Mouse (Mus musculus): ENCODE data around the gene Krt28.
A peak's percentile ranks its signal among the peaks of the same experiment; 100 is the strongest.

Krt28 gene

DNA sequence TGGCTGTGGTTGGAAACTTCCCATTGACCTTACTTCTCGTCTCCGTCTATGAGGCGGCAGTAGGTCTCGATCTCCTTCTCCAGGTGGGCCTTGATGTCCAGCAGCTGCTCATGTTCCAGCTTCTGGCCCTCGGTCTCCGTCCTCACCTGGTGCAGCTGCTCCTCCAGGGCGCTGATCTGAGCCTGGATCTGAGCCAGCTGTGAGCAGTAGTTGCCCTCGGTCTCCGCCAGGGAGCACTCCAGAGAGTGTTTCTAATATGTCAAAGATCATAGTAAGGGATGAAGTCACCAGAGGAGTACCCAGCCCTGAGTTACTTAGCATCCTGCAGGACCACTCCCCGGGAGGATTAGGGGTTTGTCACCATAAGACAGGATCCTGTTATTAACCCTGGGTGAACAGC lies 7.9 kb downstream of the Krt28 start:
- DNase-seq (ENCODE audit: low read depth, low spot score), result peak; percentile 52

DNA sequence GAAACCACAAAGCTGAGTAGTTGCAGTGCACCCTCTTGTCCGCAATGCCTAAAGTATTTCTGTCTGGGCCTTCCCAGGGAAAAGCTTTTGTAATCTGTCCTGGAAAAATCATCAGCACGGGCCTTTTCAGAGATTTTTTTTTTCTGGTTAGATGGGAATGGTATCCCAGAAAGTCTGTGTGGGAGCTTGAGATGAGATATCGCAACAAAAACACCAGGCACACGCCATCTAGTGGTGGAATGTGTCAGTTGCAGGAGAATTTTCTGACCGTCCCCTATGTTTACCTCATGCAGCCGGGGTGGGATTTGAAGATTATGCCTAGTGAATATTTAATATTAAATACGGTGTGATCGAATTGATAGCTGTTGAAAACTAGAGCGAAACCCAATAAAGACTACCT lies 10.3 kb downstream of the Krt28 start:
- DNase-seq (ENCODE audit: low read depth, low spot score), result peak; percentile 74

DNA sequence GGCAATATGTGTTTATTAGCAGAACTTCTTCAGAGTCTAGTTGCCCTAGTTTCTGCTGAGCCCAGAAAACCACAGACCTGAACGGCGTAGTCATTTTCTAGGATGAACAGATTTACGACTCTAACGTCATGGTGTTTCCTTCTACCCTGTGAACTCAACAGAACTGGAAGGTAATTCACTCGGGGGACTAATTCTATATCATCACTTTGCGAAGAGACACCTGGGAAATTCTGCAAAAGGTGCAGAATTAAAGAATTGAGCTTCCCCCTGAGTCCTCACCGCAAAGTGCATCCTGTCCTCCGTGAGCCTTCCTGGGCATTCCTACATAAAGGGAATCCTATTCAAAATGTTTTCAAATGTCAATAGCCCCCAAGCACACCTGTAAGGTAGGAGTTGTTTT lies 13.3 kb downstream of the Krt28 start:
- no peak for DNase-seq (ENCODE audit: low read depth, low spot score)

DNA sequence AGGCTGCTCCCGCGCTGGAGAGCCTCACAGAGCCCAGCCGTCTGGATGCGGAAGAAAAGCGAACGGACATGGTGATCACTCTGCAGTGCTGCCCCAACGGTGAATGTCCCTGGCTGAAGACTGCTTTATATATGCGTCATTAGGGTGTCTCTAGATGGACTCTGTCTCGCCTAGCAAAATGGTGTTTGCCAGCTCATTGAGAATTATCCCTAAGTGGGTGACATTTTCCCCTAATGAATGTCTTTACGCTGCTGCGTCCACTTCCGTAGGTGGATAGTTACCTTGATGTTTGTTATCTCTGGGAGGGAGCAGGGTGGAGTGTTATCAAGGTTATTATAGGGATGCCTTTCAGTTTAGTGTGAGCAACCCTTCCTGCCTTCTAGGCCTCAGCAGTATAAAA lies 23.7 kb downstream of the Krt28 start, which contains the start of gene Krt27:
Gene Krt27 (minus strand): TSS at position 101 of the 400 bp plus-strand sequence.
- DNase-seq (ENCODE audit: low read depth, low spot score), result no peak

DNA sequence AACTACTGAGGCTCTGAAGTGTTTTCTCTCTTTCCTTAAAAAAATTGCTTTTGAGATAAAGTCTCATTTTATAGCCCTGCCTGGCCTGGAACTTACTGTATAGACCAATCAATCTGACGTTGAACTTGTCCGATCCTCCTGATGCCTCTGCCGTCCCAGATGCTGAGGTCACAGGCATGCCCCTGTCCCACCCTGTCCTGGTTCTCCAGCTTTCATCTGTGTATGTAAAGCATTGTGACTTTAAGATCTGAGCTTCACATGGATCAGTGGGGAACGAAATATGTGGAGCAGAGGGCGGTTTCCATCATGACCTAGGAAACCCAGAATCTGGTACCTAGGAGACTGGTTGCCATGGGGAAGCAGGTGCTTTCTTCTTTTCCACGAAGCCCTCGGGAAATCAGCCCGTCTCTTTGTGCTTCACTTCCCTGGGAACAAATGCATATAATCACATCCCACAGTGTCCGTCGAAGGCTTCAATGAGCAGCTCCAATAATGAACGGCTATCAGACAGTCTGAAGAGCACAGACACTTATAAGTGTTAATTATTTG lies 35.3 kb downstream of the Krt28 start:
- DNase-seq (ENCODE audit: low read depth, low spot score), result no peak

DNA sequence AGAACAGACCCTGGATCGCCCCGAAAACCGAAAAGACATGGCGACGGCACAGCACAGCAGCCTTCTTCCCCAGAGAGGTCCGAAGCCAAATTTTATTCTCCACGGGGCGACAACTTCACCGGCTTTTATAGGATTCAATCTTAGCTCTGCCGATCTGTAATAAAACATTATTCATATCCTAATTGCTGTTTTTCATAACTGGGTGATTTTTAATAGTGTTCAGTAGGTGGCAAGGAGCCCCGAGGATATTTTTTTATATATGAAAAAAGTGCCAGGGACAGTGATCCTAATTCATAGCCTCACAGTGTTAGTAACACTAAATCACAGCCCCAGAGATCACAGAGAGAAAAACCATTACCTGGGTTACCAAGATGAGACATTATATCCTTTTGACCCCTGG lies 36.8 kb downstream of the Krt28 start, which contains the start of gene Krt26:
Gene Krt26 (minus strand): TSS at position 101 of the 400 bp plus-strand sequence.
- DNase-seq (ENCODE audit: low read depth, low spot score), result no peak

DNA sequence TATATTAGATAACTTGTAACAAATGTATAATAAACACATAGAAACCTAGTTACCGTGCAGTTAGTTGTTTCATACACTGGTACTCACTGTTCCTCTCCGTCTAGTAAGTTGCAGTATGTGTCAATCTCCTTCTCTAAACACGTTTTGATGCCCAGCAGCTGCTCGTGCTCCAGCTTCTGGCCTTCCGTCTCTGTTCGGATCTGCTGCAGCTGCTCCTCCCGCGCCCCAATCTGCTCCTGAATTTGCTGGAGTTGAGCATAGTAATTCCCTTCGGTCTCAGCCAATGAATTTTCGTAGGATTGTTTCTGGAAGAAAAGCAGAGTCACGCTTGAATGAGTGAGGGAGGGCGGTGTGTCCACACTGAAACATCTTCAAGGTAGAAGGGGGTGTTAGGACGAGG lies 41.3 kb downstream of the Krt28 start:
- no peak for DNase-seq (ENCODE audit: low read depth, low spot score)

DNA sequence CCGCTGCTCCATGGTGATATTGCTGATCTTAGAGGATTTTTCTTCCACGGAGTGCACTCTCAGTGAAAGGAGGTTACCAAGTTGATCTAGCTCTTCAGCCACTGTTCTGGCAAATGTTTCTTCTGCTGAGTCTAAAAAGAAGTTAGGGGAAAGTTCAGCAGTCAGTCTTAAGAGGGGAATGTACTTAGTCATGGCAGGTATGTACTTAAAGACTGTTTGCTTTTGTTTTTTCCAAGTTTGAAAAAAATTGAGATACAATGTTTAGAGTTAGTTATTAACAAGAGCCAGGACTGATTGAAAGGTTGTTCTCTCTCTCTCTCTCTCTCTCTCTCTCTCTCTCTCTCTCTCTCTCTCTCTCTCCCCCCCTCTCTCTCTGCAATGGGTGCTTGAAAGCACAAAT lies 45.0 kb downstream of the Krt28 start:
- no peak for DNase-seq (ENCODE audit: low read depth, low spot score)

DNA sequence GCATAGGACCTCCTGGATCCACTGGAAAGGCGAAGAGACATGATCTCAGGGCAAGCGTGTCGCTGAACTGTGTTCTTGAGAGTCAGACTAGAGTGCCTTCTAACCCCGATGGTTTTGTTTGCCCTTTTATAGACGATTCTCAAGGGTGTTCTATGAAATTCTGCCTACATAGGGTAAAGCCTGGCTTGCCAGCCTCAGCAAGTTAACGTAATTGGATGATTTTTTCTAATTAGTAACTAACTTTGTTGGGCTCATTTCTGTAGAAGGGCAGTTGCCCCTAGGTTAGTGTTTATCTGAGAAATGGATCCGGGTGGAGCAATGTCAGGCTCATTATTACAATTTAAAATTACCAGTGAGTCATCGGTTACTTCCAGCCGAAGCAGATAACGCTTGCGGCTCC lies 51.9 kb downstream of the Krt28 start, which contains the start of gene Krt25:
Gene Krt25 (minus strand): TSS at position 101 of the 400 bp plus-strand sequence.
- no peak for DNase-seq (ENCODE audit: low read depth, low spot score)

DNA sequence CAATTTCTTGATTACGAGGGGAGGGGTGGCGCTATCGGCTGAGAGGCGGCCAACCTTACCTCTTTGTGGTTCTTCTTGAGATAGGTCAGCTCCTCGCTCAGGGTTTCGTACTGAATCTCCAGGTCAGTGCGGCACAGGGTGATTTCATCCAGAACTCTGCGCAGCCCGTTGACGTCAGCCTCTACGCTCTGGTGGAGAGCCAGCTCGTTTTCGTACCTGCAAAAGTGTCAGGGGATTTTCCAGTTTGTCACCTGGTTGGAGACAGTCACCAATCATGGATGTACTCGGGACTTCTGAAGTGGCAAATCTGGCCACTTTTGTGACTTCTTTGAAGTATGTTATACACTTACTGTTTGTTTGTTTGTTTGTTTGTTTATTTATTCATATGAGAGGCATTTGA lies 53.6 kb downstream of the Krt28 start:
- DNase-seq (ENCODE audit: low read depth, low spot score), result no peak

DNA sequence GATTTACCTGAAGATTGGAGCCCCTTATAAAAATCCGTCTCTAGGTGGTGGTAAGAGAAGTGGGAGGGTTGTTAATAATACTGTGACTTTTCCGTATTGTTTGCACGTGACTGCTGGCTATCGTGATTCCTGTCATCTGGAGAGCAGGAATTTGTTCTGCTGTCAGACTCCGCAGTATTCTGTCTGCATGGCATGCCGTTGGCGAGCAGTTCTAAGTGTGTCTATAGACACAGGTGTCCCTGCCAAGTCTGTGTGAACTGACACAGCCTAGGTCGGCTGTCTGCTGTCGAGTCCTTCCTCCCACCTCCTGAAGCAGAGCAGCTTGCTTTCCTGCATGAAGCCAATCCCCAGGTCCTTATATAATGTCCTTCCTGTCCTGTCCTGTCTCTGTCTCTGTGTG lies 55.6 kb downstream of the Krt28 start:
- no peak for DNase-seq (ENCODE audit: low read depth, low spot score)

DNA sequence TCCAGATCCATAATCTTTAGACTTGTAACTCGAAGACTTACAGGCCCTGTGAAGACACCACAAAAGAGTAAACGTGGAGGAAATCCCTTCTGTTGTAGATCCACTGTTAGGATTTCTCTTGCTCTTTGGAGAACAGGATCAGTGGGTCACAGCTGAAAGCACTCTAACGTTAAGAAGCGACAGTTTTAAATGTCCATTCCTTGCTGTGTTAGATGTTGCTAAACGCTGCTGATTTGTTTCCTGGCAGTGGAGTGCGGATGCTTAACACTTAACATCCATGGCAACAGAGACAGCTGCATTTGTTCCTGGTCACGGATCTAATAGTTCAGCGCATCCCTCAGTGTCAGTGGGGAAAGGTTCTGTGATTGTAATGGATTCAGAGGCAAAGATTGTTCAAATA lies 58.2 kb downstream of the Krt28 start:
- no peak for DNase-seq (ENCODE audit: low read depth, low spot score)

Data from R1 (cell line).